Mouse (Mus musculus) erythroblast, embryonic 14.5 days (primary cell): ENCODE measurements around the gene Cacna1s. TPM values are rescaled to one million over a fixed set of nuclear protein-coding genes. Genes with fewer than 3 reads are reported as not detected.

Experiments used
- H3K27me3 ChIP-seq: 2 replicates; pipeline ENCODE4 v1.6.1; 2012; ENCODE audit warnings: inconsistent platforms; ENCODE audit not compliant: control insufficient read depth
- H3K36me3 ChIP-seq: 2 replicates; pipeline ENCODE4 v1.6.1; 2012; ENCODE audit warnings: mild to moderate bottlenecking, inconsistent platforms; ENCODE audit not compliant: control insufficient read depth
- H3K4me1 ChIP-seq: 2 replicates; pipeline ENCODE4 v1.6.1; 2012; ENCODE audit warnings: inconsistent platforms; ENCODE audit not compliant: control insufficient read depth
- H3K4me3 ChIP-seq: replicated peaks from 2 replicates; pipeline ENCODE3; 2012; ENCODE audit warnings: moderate library complexity, mild to moderate bottlenecking, inconsistent platforms
- H3K9me3 ChIP-seq: 2 replicates; pipeline ENCODE4 v1.6.1; 2012; ENCODE audit warnings: low read length, inconsistent platforms, mixed read lengths; ENCODE audit not compliant: control insufficient read depth
- GATA1 ChIP-seq: IDR thresholded peaks from 2 replicates; pipeline ENCODE4 v1.6.1; 2012; ENCODE audit warnings: low read length, inconsistent platforms, mixed read lengths
- TAL1 ChIP-seq: IDR thresholded peaks from 3 replicates; pipeline ENCODE4 v1.6.1; 2012; ENCODE audit warnings: low read length, inconsistent platforms, mixed read lengths
- polyA plus RNA-seq: library from polyadenylated mRNA; stranded (reverse); fragments of >175 nt; gene quantifications from 2 replicates; pipeline ENCODE4 v1.2.3, GENCODE M21; 2012

Cacna1s gene
- polyA plus RNA-seq, 1 experiment, result not detected

DNA sequence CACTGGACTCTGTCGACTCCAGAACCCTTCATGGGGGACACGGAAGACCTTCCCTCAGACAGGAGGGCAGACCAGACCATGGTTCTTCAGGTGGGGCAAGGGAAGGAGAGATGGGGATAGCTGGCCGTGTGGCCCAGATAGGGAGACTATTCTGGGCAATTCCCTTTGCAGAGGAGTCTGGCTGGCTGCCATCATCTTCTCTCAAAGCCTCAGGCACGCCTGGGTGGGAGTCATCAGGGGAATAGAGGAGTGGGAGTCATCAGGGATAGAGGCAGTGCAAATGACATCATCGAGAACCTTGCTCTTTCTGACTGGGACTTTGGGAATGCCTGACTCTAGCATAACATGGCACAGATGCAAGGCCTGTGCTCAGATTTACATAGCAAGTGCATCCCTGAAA is 11.4 kb downstream of the Cacna1s start:
- H3K4me1 ChIP-seq, result no peaks in the 10 kb centered on the region
- H3K9me3 ChIP-seq, result no peaks in the 10 kb centered on the region; the same call in 1 of the 2 replicates
- H3K36me3 ChIP-seq, result no peaks in the 10 kb centered on the region
- no peaks in the 10 kb centered on the region; the same call in 1 of the 2 replicates for H3K27me3 ChIP-seq
- no peak overlapping the region for H3K4me3 ChIP-seq
- TF ChIP-seq GATA1 (no peak), TAL1 (no peak)

DNA sequence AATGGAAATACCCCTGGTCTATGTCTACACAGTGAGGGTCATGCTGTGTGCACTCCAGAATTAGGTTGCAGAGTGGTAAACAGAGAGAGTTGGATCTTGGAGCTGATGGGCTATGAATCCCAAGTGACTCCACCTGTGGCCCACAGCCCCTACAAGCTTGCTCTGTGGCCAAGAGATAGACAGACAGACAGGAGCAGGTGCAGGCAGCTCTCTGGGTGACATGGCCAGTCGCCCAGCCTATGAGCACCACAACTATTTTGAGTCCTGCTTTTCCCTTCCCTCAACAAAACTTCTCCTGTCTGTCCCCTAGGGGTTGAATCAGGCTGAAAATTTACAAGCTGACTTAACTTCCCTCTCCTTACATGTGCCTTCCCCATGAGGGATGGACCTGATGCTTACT is 14.1 kb downstream of the Cacna1s start:
- H3K4me1 ChIP-seq, result no peaks in the 10 kb centered on the region
- H3K36me3 ChIP-seq, result no peaks in the 10 kb centered on the region
- H3K4me3 ChIP-seq, result no peak overlapping the region
- H3K9me3 ChIP-seq, result no peaks in the 10 kb centered on the region; the same call in 1 of the 2 replicates
- TF ChIP-seq GATA1 (no peak), TAL1 (no peak)
- no peaks in the 10 kb centered on the region; the same call in 1 of the 2 replicates for H3K27me3 ChIP-seq

DNA sequence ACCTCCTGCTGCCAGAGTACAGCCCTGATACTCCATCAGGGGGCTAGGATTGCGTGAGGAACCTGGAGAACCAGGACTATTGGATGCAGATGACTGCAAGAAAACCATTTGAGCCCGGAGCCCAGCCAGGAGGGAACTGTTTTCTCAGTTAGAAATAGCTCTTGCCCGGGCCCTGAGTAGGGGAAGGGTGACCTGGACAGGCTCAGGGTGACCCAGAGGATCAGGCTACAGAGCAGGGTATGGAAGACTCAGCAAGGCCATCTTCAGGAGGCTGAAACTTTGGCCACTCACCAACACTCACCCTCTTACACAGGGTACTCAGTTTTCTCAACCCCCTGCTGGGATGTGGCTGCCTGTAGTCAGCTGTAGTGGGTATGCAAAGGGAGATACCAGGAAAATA is 15.0 kb downstream of the Cacna1s start:
- no peaks in the 10 kb centered on the region for H3K9me3 ChIP-seq
- H3K36me3 ChIP-seq, result no peaks in the 10 kb centered on the region
- no peak for TF ChIP-seq TAL1
- TF ChIP-seq GATA1, result no peak
- no peak overlapping the region for H3K4me3 ChIP-seq
- H3K4me1 ChIP-seq, result no peaks in the 10 kb centered on the region
- no peaks in the 10 kb centered on the region; the same call in 1 of the 2 replicates for H3K27me3 ChIP-seq

DNA sequence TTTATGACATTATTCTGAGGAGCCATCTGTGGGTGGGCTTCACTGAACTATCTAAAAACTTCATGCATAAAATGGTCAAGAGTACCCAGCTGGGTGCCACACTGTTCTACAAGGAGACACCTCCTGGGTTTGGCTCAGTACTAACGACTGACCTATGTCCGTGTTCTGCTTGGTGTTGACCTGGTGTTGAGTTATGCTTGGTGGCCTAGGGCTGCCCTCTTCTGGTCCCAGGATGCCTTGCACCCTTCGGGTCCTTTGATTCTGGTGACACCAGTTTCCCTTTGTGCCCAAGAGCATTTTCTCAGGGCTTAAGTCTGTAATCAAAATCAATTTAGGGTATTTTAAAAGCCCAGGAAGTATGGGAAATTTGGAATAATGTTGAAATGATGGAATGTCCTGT is 23.5 kb downstream of the Cacna1s start:
- H3K4me1 ChIP-seq, result no peaks in the 10 kb centered on the region
- H3K27me3 ChIP-seq, result peaks cover 9% of the 10 kb centered on the region; the same call in 1 of the 2 replicates
- no peak for TF ChIP-seq GATA1
- TF ChIP-seq TAL1, result no peak
- no peaks in the 10 kb centered on the region for H3K36me3 ChIP-seq
- H3K9me3 ChIP-seq, result no peaks in the 10 kb centered on the region
- no peak overlapping the region for H3K4me3 ChIP-seq

DNA sequence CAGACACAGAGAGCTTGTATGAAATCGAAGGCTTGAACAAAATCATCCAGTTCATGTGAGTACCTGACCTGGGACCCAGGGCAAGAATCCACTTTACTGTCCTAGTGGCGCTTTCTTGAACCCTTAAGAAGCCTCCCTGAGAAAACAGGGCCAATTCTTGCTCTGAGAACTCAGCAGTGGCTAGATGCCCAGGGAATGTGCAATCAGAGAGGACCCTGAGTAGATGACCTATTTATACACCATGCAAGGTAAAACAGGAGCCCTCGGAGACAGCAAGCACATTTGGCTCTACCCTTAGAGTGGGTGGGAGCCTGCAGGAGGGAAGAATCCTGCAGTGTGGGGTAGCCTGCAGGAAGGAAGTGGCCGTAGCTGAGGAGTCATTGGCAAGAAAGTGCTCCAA is 25.1 kb downstream of the Cacna1s start:
- H3K4me1 ChIP-seq, result no peaks in the 10 kb centered on the region
- TF ChIP-seq TAL1 (no peak), GATA1 (no peak)
- H3K36me3 ChIP-seq, result no peaks in the 10 kb centered on the region
- peaks cover 9% of the 10 kb centered on the region; the same call in 1 of the 2 replicates for H3K27me3 ChIP-seq
- no peak overlapping the region for H3K4me3 ChIP-seq
- H3K9me3 ChIP-seq, result 0 out of 2 replicates have a peak, but pooled peaks cover 2% of the 10 kb centered on the region

DNA sequence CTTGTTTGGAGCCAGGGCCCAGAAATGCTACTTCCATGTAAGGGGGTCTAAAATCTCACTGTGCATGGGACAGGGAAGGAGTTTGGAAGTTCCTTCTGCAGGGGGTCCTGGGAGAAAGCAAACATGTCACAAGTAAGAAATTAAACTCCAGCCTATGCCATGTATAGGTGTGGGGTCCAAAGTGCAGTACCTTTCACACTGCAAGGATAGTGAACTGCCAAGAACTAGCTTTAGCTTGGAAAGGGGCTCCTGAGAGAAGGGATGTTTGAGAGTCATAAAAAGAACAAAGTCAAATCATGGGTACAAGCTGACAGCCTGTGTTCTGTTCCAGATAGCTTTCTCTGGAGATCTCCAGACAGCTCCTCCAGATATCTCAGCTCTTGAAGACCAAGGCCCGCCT is 28.6 kb downstream of the Cacna1s start:
- Histone ChIP-seq H3K36me3 (no peaks in the 10 kb centered on the region), H3K4me1 (peaks cover 5% of the 10 kb centered on the region), H3K27me3 (peaks cover 9% of the 10 kb centered on the region; the same call in 1 of the 2 replicates), H3K9me3 (0 out of 2 replicates have a peak, but pooled peaks cover 2% of the 10 kb centered on the region), H3K4me3 (no peak overlapping the region)
- TF ChIP-seq GATA1 (no peak), TAL1 (no peak)

DNA sequence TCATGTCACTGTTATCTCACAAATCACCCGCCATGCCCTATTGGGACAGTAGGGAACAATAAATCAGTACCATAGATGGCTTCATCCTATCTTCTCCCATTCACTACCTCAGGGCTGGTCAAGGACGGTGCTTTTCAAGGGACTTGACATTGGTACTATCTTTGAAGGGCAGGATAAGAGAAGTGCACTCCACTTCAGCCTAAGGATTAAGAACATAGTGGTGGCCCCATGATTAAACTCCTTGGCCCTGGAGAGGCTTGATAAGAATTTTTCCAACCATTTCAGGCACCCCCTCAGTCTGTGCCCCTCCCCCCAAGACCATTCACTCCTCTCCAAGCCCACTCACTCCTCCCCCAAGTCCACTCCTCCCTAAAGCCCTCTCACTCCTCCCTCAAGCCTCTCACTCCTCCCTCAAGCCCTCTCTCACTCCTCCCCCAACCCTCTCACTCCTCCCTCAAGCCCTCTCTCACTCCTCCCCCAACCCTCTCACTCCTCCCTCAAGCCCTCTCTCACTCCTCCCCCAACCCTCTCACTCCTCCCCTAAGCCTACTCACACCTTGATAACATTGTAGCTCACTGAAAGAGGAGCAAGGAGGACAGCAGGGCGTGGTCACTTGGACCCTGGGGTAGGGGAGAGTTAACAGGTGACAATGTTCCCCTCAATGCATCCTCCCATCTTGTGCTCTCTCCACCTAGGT is 33.6 kb downstream of the Cacna1s start:
- TF ChIP-seq GATA1 (no peak), TAL1 (no peak)
- Histone ChIP-seq H3K4me3 (no peak overlapping the region), H3K36me3 (no peaks in the 10 kb centered on the region), H3K27me3 (peaks cover 3% of the 10 kb centered on the region; the same call in 1 of the 2 replicates), H3K9me3 (0 out of 2 replicates have a peak, but pooled peaks cover 2% of the 10 kb centered on the region), H3K4me1 (peaks cover 9% of the 10 kb centered on the region)

DNA sequence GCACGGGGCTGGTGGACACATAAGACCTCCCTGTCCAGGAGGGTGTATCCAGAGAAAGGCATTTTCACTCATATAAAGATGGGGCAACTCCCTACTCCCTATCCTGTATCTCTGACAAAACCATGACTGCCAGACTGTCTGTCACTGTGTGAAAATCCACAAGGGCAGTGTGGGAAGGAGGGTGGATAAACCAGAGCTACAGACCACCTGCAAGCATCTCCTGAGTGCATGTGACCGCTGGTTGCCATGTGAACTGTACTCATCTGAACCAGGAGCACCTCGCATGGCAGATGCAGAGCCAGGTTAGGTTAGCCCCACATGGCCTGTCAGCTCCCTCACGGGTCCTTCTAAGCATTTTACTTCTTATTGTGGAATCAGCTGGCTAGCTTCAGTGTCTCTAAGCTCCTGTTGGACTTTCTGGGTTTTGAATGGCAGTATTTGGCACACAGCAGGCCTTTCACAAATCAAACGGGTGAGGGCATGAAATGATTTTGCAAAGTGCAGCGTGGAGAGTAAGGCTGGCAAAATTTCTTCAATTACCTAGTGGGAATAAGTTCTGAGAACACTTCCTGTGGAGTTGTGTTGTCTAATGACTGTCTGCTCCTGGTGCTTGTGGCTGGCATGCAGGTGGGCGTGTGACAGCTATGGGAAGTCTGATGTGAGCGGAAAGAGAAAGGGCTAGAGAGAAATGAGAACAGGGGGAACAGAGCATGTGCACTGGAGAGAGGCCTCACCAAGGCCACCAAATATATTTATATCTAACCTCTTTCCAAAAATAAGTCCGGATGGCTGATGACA is 37.0 kb downstream of the Cacna1s start:
- Histone ChIP-seq H3K4me1 (peaks cover 9% of the 10 kb centered on the region), H3K4me3 (no peak overlapping the region), H3K36me3 (no peaks in the 10 kb centered on the region), H3K27me3 (peaks cover 3% of the 10 kb centered on the region; the same call in 1 of the 2 replicates), H3K9me3 (no peaks in the 10 kb centered on the region)
- TF ChIP-seq GATA1 (no peak), TAL1 (no peak)

DNA sequence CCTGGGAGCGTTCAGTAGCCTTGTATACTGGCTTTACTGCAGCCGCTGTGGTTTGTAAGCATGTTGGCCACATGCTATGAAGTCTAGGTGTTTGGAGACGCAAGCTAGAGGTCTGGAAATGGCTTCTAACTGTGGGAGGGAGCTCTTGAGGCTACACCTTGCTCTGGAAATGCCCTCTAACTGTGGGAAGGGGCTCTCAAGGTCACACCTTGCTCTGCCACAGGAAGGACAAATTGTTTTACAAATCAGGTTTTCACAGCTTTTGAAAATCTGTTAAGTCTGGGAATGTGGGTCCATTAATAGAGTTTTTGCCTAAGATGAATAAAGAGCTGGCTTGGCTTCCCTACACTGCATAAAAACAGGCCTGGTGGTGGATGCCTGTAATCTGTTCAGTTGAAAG is 41.2 kb downstream of the Cacna1s start:
- Histone ChIP-seq H3K27me3 (no peaks in the 10 kb centered on the region), H3K36me3 (no peaks in the 10 kb centered on the region)
- no peak for TF ChIP-seq GATA1
- no peak for TF ChIP-seq TAL1

More for the DNA sequence above, 41.2 kb downstream of the Cacna1s start:
- Histone ChIP-seq H3K4me1 (no peaks in the 10 kb centered on the region), H3K9me3 (no peaks in the 10 kb centered on the region), H3K4me3 (no peak overlapping the region)
